Mouse (Mus musculus): ENCODE measurements around the gene Cd151. TPM values are rescaled to one million over a fixed set of nuclear protein-coding genes. Genes with fewer than 3 reads are reported as not detected.

Cd151 gene
- total RNA-seq, 4 experiments from 2014 or later: 331 to 351 (median 345) TPM

- no peak for DNase-seq (ENCODE audit: low spot score)
These were observed 7.0 kb downstream of the Cd151 start for GRCm38 (mm10) chr7:141474160-141474559.

- DNase-seq (ENCODE audit: low spot score): peak; percentile 75
These were observed 8.0 kb downstream of the Cd151 start, which contains the start of the genes Polr2l and Tspan4 for GRCm38 (mm10) chr7:141475011-141475804. Polr2l (minus strand) TSS chr7:141475132. Tspan4 (plus strand) TSS chr7:141475240.

GRCm38 (mm10) chr7:141475805-141476158 lies 8.6 kb downstream of the Cd151 start:
- no peak for DNase-seq (ENCODE audit: low spot score)

- DNase-seq (ENCODE audit: low spot score): peak; percentile 88
These were observed 9.2 kb downstream of the Cd151 start for GRCm38 (mm10) chr7:141476226-141476980.

GRCm38 (mm10) chr7:141476981-141477370 lies 9.8 kb downstream of the Cd151 start:
- DNase-seq (ENCODE audit: low spot score): no peak

GRCm38 (mm10) chr7:141477578-141478269 lies 10.5 kb downstream of the Cd151 start:
- DNase-seq (ENCODE audit: low spot score): no peak

GRCm38 (mm10) chr7:141478270-141478748 lies 11.1 kb downstream of the Cd151 start:
- DNase-seq (ENCODE audit: low spot score): no peak

- no peak for DNase-seq (ENCODE audit: low spot score)
These were observed 13.8 kb downstream of the Cd151 start for GRCm38 (mm10) chr7:141480842-141481497.

- no peak for DNase-seq (ENCODE audit: low spot score)
These were observed 14.6 kb downstream of the Cd151 start for GRCm38 (mm10) chr7:141481498-141482401.

- DNase-seq (ENCODE audit: low spot score): no peak
These were observed 15.4 kb downstream of the Cd151 start for GRCm38 (mm10) chr7:141482531-141483024.

- no peak for DNase-seq (ENCODE audit: low spot score)
These were observed 16.0 kb downstream of the Cd151 start for GRCm38 (mm10) chr7:141483114-141483653.

GRCm38 (mm10) chr7:141484186-141485120 lies 17.3 kb downstream of the Cd151 start:
- DNase-seq (ENCODE audit: low spot score): no peak

- DNase-seq (ENCODE audit: low spot score): no peak
These were observed 18.0 kb downstream of the Cd151 start for GRCm38 (mm10) chr7:141485186-141485585.

GRCm38 (mm10) chr7:141485606-141486005 lies 18.4 kb downstream of the Cd151 start:
- DNase-seq (ENCODE audit: low spot score): no peak

GRCm38 (mm10) chr7:141486239-141486638 lies 19.0 kb downstream of the Cd151 start:
- no peak for DNase-seq (ENCODE audit: low spot score)

GRCm38 (mm10) chr7:141487141-141487540 lies 19.9 kb downstream of the Cd151 start:
- no peak for DNase-seq (ENCODE audit: low spot score)

GRCm38 (mm10) chr7:141491151-141491550 lies 24.0 kb downstream of the Cd151 start:
- DNase-seq (ENCODE audit: low spot score): no peak

GRCm38 (mm10) chr7:141492738-141493137 lies 25.5 kb downstream of the Cd151 start:
- no peak for DNase-seq (ENCODE audit: low spot score)

- no peak for DNase-seq (ENCODE audit: low spot score)
These were observed 26.5 kb downstream of the Cd151 start for GRCm38 (mm10) chr7:141493729-141494128.

Data from heart, adult 8-10 months (tissue).